Mouse (Mus musculus) liver, adult 2 months (tissue): Measurements from ENCODE around the gene Lipt1. TPM values are rescaled to one million over a fixed set of nuclear protein-coding genes. Genes with fewer than 3 reads are reported as not detected.

Source experiments
- DNase-seq: peaks from one replicate; pipeline ENCODE4 v3.0.0-alpha.2; 2011; ENCODE audit warnings: low read depth, low spot score; ENCODE audit errors: extremely low read depth
- H3K27ac ChIP-seq: fragments of 200-500 bp; replicated peaks from 2 replicates; pipeline ENCODE4 v1.5.1; 2012; ENCODE audit warnings: low read depth, mild to moderate bottlenecking, control low read depth, inconsistent platforms, low read length; ENCODE audit not compliant: insufficient read depth
- H3K27me3 ChIP-seq: fragments of 200-500 bp; 2 replicates; pipeline ENCODE4 v1.6.1; 2012; ENCODE audit warnings: mild to moderate bottlenecking, moderate library complexity, low read length, inconsistent platforms; ENCODE audit not compliant: control insufficient read depth, insufficient read depth
- H3K36me3 ChIP-seq: fragments of 200-500 bp; 2 replicates; pipeline ENCODE4 v1.6.1; 2012; ENCODE audit warnings: low read length, inconsistent platforms; ENCODE audit not compliant: control insufficient read depth, insufficient read depth
- H3K4me1 ChIP-seq: fragments of 200-500 bp; 2 replicates; pipeline ENCODE4 v1.6.1; 2011; ENCODE audit warnings: low read length; ENCODE audit not compliant: control insufficient read depth, insufficient read depth
- H3K4me3 ChIP-seq: fragments of 200-500 bp; 2 replicates; pipeline ENCODE4 v1.5.1; 2011; ENCODE audit warnings: low read depth, mild to moderate bottlenecking, control low read depth, low read length, moderate library complexity; ENCODE audit not compliant: insufficient read depth
- H3K79me2 ChIP-seq: fragments of 200-500 bp; 2 replicates; pipeline ENCODE4 v1.6.1; 2012; ENCODE audit warnings: inconsistent platforms, mild to moderate bottlenecking, low read length, moderate library complexity; ENCODE audit not compliant: control insufficient read depth, insufficient read depth
- H3K9ac ChIP-seq: fragments of 200-500 bp; 2 replicates; pipeline ENCODE4 v1.6.1; 2012; ENCODE audit warnings: low read depth, mild to moderate bottlenecking, control low read depth, inconsistent platforms, low read length
- CTCF ChIP-seq: fragments of 200-500 bp; IDR thresholded peaks from 2 replicates; pipeline ENCODE4 v1.5.1; 2011; ENCODE audit warnings: low read depth, low read length, control low read depth
- POLR2A ChIP-seq: fragments of 200-500 bp; IDR thresholded peaks from 2 replicates; pipeline ENCODE4 v1.6.1; 2011; ENCODE audit warnings: low read length, control low read depth; ENCODE audit not compliant: insufficient read depth; ENCODE audit errors: extremely low read depth
- WGBS: fragments of 180-500 bp; shearing (Covaris S2); methylation state at CpG from one replicate; pipeline ENCODE4 v1.1.7; 2018; 5-methylcytosine and 5-hydroxymethylcytosine counted together
- polyA plus RNA-seq: library from polyadenylated mRNA; depleted of rRNA; stranded (reverse); fragments of >200 nt; gene quantifications from 2 replicates; pipeline ENCODE4 v1.2.3, GENCODE M21; 2012
- total RNA-seq: library from RNA; depleted of rRNA; stranded (reverse); fragments of >200 nt; gene quantifications from 2 replicates; pipeline ENCODE4 v1.2.3, GENCODE M21; 2014

Lipt1 gene
- total and polyA plus RNA-seq, 2 experiments = 2.2 to 10.3 TPM

- Histone ChIP-seq H3K36me3 (no peaks in the 10 kb centered on the region), H3K4me1 (peaks cover 5% of the 10 kb centered on the region), H3K27ac (no peak overlapping the region), H3K4me3 (no peak overlapping the region), H3K79me2 (no peaks in the 10 kb centered on the region), H3K27me3 (no peaks in the 10 kb centered on the region), H3K9ac (no peak overlapping the region)
- 32% methylated on average over 2 of the region's 2 CpGs for WGBS
- TF ChIP-seq CTCF (no peak), POLR2A (no peak)
- DNase-seq = no peak
These were observed 2.2 kb upstream of the Lipt1 start for GRCm38 (mm10) chr1:37869362-37869761.

DNA sequence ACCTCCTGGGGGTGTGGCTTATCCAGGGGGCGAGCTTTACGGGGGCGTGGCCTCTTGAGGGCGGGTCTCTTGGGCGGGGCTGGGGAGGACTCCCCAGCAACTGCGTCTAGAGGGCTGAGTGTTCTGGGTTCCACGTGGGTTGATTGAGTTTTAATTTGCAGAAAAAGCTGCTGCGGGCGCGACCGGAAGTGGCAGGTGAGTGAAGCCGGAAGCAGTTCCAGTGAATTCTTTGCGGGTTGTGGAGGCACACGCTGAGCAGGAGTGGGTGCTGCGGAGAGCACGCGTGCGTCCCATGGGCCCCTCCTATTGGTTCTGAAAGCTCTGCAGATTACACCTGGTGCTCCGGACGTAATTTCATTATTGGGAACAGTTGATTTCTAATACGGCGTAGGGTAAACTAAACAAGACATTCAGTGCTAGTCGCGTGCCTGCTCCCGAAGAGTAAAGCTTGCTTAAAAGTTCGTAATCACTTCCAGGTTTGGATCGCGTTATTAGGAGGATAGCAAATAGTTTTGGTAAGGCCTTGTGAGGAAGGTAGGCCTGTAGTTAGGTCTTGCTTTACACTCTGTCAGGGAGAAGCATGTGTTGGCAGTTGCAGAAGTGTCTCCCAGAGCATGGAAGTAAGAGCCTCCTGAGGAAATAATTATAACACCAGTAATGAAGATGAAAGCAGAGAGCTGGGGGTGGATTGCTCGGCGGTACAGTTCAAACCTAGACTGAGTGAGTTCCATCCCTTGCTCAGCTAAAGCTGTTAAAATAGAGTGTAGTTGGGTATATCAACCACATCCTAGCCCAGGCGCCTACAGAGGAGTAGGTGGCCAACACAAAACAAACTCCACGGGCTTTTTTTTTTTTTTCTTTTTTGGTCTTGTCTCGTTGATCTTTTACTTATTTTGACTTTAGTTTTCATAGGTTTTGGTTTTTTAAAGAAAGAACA is 861 bp downstream of the Lipt1 start:
- Histone ChIP-seq H3K4me1 (peaks cover 6% of the 10 kb centered on the region), H3K36me3 (peaks cover 16% of the 10 kb centered on the region; the same call in 1 of the 2 replicates), H3K79me2 (no peaks in the 10 kb centered on the region), H3K4me3 (peak overlapping the region; percentile 59), H3K27me3 (no peaks in the 10 kb centered on the region), H3K9ac (peak overlapping the region; percentile 69), H3K27ac (peak overlapping the region; percentile 73)
- DNase-seq = peak; percentile 92
- 2% methylated on average over 33 of the region's 33 CpGs for WGBS
- TF ChIP-seq POLR2A = no peak
- TF ChIP-seq CTCF = no peak

DNA sequence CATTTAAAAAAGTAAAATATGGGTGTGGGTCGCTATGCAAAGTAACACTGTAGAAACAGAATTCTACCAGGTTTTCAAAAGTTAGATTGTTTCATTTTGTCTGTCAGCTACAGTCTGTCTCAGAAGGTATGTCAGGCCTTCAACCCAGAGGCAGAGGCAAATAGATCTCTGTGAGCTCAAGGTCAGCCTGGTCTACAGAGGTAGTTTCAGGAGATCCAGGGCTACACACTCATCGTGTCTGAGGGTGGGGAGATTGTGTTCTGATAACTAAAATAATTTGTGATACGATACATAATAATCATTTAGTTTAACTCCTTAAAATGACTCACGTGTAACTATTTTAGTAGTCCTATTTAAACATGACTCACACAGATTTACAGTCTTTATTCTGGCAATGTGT is 1.6 kb downstream of the Lipt1 start:
- no peak for DNase-seq
- 60% methylated on average over 4 of the region's 4 CpGs for WGBS
- Histone ChIP-seq H3K36me3 (peaks cover 16% of the 10 kb centered on the region; the same call in 1 of the 2 replicates), H3K9ac (no peak overlapping the region), H3K79me2 (no peaks in the 10 kb centered on the region), H3K4me3 (no peak overlapping the region), H3K27ac (no peak overlapping the region), H3K4me1 (peaks cover 12% of the 10 kb centered on the region), H3K27me3 (no peaks in the 10 kb centered on the region)
- no peak for TF ChIP-seq POLR2A
- no peak for TF ChIP-seq CTCF

DNA sequence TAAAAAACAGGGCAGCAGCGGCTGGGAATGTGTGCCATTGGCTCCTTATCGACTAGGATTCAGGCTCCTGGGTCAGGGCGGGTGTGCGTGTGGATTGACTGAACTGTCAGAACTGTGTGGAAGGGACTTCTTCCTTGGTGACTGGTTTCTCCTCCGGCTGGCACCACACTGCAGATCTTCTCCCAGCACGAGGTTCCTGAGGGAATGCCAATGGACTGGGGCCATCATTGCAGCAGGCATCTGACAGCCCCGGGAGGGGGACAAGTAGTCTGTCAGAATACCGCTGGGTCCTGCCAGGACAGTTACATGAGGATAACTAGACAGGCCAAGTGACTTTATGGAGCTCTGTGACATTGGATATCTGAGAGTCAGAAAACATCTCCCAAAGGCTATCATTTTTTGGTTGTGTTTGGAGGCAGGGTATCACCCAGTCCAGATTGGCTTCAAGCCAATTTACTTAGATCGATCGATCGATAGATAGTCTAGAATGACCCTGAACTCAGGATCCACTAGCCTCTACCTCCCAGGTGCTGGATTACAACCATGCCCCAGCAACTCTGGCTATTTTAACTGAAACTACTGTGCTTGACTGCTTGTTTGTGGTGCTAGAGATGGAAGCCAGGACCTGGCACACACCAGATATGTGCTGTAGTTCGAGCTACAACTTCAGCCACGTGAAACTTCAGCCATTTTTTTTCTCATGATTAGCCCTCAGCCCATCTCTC is 6.4 kb downstream of the Lipt1 start:
- Histone ChIP-seq H3K4me3 (no peak overlapping the region), H3K27ac (peak overlapping the region; percentile 20), H3K27me3 (no peaks in the 10 kb centered on the region), H3K79me2 (no peaks in the 10 kb centered on the region), H3K36me3 (peaks cover 54% of the 10 kb centered on the region), H3K4me1 (peaks cover 13% of the 10 kb centered on the region), H3K9ac (no peak overlapping the region)
- TF ChIP-seq POLR2A (no peak), CTCF (no peak)
- WGBS = 36% methylated on average over 13 of the region's 13 CpGs
- DNase-seq = peak; percentile 93

DNA sequence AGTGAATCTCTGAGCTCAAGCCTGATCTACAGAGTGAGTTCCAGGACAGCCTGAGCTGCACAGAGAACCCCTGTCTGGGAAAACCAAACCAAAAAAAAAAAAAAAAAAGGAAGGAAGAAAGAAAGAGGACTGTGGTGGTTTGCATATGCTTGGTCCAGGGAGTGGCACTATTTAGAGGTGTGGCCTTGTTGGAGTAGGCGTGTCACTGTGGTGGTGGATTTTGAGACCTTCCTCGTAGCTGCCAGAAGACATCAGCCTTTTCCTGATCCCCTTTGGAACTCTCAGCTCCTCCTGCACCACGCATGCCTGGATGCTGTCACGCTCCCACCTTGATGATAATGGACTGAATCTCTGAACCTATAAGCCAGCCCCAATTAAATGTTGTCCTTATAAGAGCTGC is 11.9 kb downstream of the Lipt1 start:
- WGBS = 93% methylated on average over 4 of the region's 4 CpGs
- peaks cover 55% of the 10 kb centered on the region for H3K36me3 ChIP-seq
- H3K4me3 ChIP-seq = no peak overlapping the region

GRCm38 (mm10) chr1:37884451-37884850 is 12.9 kb downstream of the Lipt1 start:
- WGBS = 90% methylated on average over 4 of the region's 4 CpGs
- Histone ChIP-seq H3K27me3 (no peaks in the 10 kb centered on the region), H3K4me3 (no peak overlapping the region), H3K36me3 (peaks cover 46% of the 10 kb centered on the region), H3K4me1 (peaks cover 7% of the 10 kb centered on the region; the same call in 1 of the 2 replicates), H3K9ac (no peak overlapping the region), H3K79me2 (peaks cover 8% of the 10 kb centered on the region; the same call in 1 of the 2 replicates), H3K27ac (no peak overlapping the region)
- TF ChIP-seq CTCF = no peak
- no peak for TF ChIP-seq POLR2A
- DNase-seq = no peak

More for the DNA sequence above, 11.9 kb downstream of the Lipt1 start:
- no peak overlapping the region for H3K9ac ChIP-seq
- H3K79me2 ChIP-seq = peaks cover 3% of the 10 kb centered on the region; the same call in 1 of the 2 replicates
- peaks cover 6% of the 10 kb centered on the region for H3K4me1 ChIP-seq
- DNase-seq = no peak
- no peak for TF ChIP-seq POLR2A
- TF ChIP-seq CTCF = no peak
- H3K27me3 ChIP-seq = no peaks in the 10 kb centered on the region
- H3K27ac ChIP-seq = no peak overlapping the region
